Mouse (Mus musculus) lung, embryonic 14.5 days (tissue): ENCODE measurements around the gene Btf3l4. TPM values are rescaled to one million over a fixed set of nuclear protein-coding genes. Genes with fewer than 3 reads are reported as not detected.
A peak's percentile ranks its signal among the peaks of the same experiment; 100 is the strongest.

ENCODE experiments used
- ATAC-seq: fragments of 200-750 bp; cut with Nextera tagmentation; 2 replicates; pipeline ENCODE4 v1.8.0; 2017; ENCODE audit warnings: mild to moderate bottlenecking, moderate TSS enrichment, moderate library complexity; ENCODE audit not compliant: insufficient read depth
- DNase-seq: peaks from one replicate; pipeline ENCODE4 v3.0.0-alpha.2; 2015
- H3K27ac ChIP-seq: fragments of 300-500 bp; sonication (generic); 2 replicates; pipeline ENCODE4 v1.5.1; 2014; ENCODE audit warnings: low read depth, mild to moderate bottlenecking, moderate library complexity
- H3K27me3 ChIP-seq: fragments of 300-500 bp; sonication (generic); 2 replicates; pipeline ENCODE4 v1.6.1; 2014; ENCODE audit warnings: low read length, control low read depth; ENCODE audit not compliant: insufficient read depth
- H3K36me3 ChIP-seq: fragments of 300-500 bp; sonication (generic); 2 replicates; pipeline ENCODE4 v1.6.1; 2014; ENCODE audit warnings: control low read depth; ENCODE audit not compliant: insufficient read depth
- H3K4me1 ChIP-seq: fragments of 300-500 bp; sonication (generic); 2 replicates; pipeline ENCODE4 v1.6.1; 2014; ENCODE audit warnings: antibody characterized with exemption, control low read depth; ENCODE audit not compliant: insufficient read depth
- H3K4me2 ChIP-seq: fragments of 300-500 bp; sonication (generic); 2 replicates; pipeline ENCODE4 v1.6.1; 2014; ENCODE audit warnings: mild to moderate bottlenecking
- H3K4me3 ChIP-seq: fragments of 300-500 bp; sonication (generic); 2 replicates; pipeline ENCODE4 v1.5.1; 2014; ENCODE audit warnings: low read depth, low read length
- H3K9ac ChIP-seq: fragments of 300-500 bp; sonication (generic); 2 replicates; pipeline ENCODE4 v1.6.1; 2014
- H3K9me3 ChIP-seq: fragments of 300-500 bp; sonication (generic); 2 replicates; pipeline ENCODE4 v1.6.1; 2016; ENCODE audit warnings: low read depth, low read length, control low read depth
- CTCF ChIP-seq: IDR thresholded peaks from 2 replicates; pipeline ENCODE4 v1.5.1; 2016; ENCODE audit warnings: antibody characterized with exemption, low read depth
- WGBS: fragments of 180-500 bp; shearing (Covaris S2); extraction: QIAGEN DNeasy Blood & Tissue Kit; methylation state at CpG from one replicate; pipeline ENCODE4 v1.1.7; 2014; 5-methylcytosine and 5-hydroxymethylcytosine counted together
- polyA plus RNA-seq: library from polyadenylated mRNA; unstranded; fragments of >200 nt; fragmentation: Nextera tagmentation; extraction: Ambion mirVana; gene quantifications from 2 replicates; pipeline ENCODE4 v1.2.1, GENCODE M21; 2014

Gene Btf3l4
- polyA plus RNA-seq, 1 experiment from 2014 or later: 167 TPM

- DNase-seq (peak; percentile 22), ATAC-seq (no peak)
- 40% methylated on average over 3 of the region's 3 CpGs for WGBS
- Histone ChIP-seq H3K36me3 (0 out of 2 replicates have a peak, but pooled peaks cover 4% of the 10 kb centered on the region), H3K9me3 (no peaks in the 10 kb centered on the region), H3K9ac (peak overlapping the region; percentile 65), H3K4me2 (peak overlapping the region; percentile 79), H3K4me3 (peak overlapping the region; percentile 96), H3K27me3 (no peaks in the 10 kb centered on the region), H3K27ac (peak overlapping the region; percentile 99; the same call in 1 of the 2 replicates), H3K4me1 (0 out of 2 replicates have a peak, but pooled peaks cover 9% of the 10 kb centered on the region)
- 0 out of 2 replicates have a peak, but pooled peaks have one; percentile 5 for TF ChIP-seq CTCF
Measured at GRCm38 (mm10) chr4:108835496-108835895, 2.1 kb upstream of the Btf3l4 start.

GRCm38 (mm10) chr4:108834971-108835311, 1.5 kb upstream of the Btf3l4 start:
- H3K27ac ChIP-seq: peak overlapping the region; percentile 99
- H3K36me3 ChIP-seq: peaks cover 4% of the 10 kb centered on the region; the same call in 1 of the 2 replicates
- H3K4me1 ChIP-seq: 0 out of 2 replicates have a peak, but pooled peaks cover 9% of the 10 kb centered on the region
- H3K9ac ChIP-seq: peak overlapping the region; percentile 65
- DNase-seq (peak; percentile 40), ATAC-seq (no peak)
- no peak for TF ChIP-seq CTCF
- H3K9me3 ChIP-seq: no peaks in the 10 kb centered on the region
- 1% methylated on average over 15 of the region's 15 CpGs for WGBS
- H3K4me3 ChIP-seq: peak overlapping the region; percentile 96
- H3K27me3 ChIP-seq: no peaks in the 10 kb centered on the region
- H3K4me2 ChIP-seq: peak overlapping the region; percentile 79

- H3K27me3 ChIP-seq: no peaks in the 10 kb centered on the region
- peak; percentile 82 for ATAC-seq
- H3K9me3 ChIP-seq: no peaks in the 10 kb centered on the region
- DNase-seq: peak; percentile 96
- WGBS: under 1% methylated on average over 34 of the region's 34 CpGs
- TF ChIP-seq CTCF: no peak; the same call in 1 of the 2 replicates
- H3K9ac ChIP-seq: peak within 1 kb of the TSS; percentile 97
- peaks cover 10% of the 10 kb centered on the region; the same call in 1 of the 2 replicates for H3K36me3 ChIP-seq
- H3K4me1 ChIP-seq: 0 out of 2 replicates have a peak, but pooled peaks cover 9% of the 10 kb centered on the region
- peak within 1 kb of the TSS; percentile 79 for H3K4me2 ChIP-seq
- peak within 1 kb of the TSS; percentile 96 for H3K4me3 ChIP-seq
- peak within 1 kb of the TSS; percentile 99 for H3K27ac ChIP-seq
Measured at GRCm38 (mm10) chr4:108834115-108834970, 929 bp upstream of the Btf3l4 start, which contains the start of gene Txndc12. Gene Txndc12 (plus strand): TSS chr4:108834601.

- Histone ChIP-seq H3K36me3 (peaks cover 13% of the 10 kb centered on the region), H3K9ac (peak overlapping the region; percentile 97), H3K9me3 (no peaks in the 10 kb centered on the region), H3K4me1 (0 out of 2 replicates have a peak, but pooled peaks cover 9% of the 10 kb centered on the region), H3K27me3 (no peaks in the 10 kb centered on the region), H3K4me2 (peak overlapping the region; percentile 79), H3K4me3 (peak overlapping the region; percentile 96), H3K27ac (peak overlapping the region; percentile 99)
- ATAC-seq: no peak
- DNase-seq: no peak
- TF ChIP-seq CTCF: no peak
- WGBS: under 1% methylated on average over 6 of the region's 6 CpGs
Measured at GRCm38 (mm10) chr4:108833828-108834114, 357 bp upstream of the Btf3l4 start.

GRCm38 (mm10) chr4:108830698-108831097, 2.7 kb downstream of the Btf3l4 start:
- no peak overlapping the region for H3K4me2 ChIP-seq

DNA sequence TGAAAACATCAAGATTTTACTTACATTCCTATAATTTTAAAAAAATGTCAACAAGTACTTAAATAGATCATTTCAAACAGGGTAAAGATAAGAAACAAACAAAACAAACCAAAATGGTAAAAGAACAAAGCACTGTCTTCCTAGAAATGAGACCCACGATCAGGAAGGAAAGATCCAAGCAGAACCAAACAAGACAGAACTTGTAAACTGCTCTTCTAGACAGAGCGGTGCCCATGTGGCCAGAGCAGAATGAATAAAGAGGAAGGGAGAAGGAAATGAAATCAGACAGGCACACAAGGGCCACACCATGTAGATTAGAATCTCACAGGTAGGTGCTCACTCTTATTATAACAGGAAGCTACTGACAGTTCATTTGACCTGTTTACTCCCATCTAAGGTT, 6.8 kb downstream of the Btf3l4 start:
- DNase-seq (no peak), ATAC-seq (no peak)
- Histone ChIP-seq H3K27ac (no peak overlapping the region), H3K4me2 (no peak overlapping the region), H3K36me3 (peaks cover 79% of the 10 kb centered on the region), H3K9me3 (no peaks in the 10 kb centered on the region), H3K4me1 (0 out of 2 replicates have a peak, but pooled peaks cover under 1% of the 10 kb centered on the region), H3K4me3 (no peak overlapping the region), H3K9ac (no peak overlapping the region), H3K27me3 (no peaks in the 10 kb centered on the region)
- no peak for TF ChIP-seq CTCF
- WGBS: 84% methylated on average over 2 of the region's 2 CpGs

More at GRCm38 (mm10) chr4:108830698-108831097, 2.7 kb downstream of the Btf3l4 start:
- peaks cover 40% of the 10 kb centered on the region for H3K36me3 ChIP-seq
- DNase-seq (no peak), ATAC-seq (no peak)
- 0 out of 2 replicates have a peak overlapping the region, but pooled peaks have one; percentile 42 for H3K27ac ChIP-seq
- no peak overlapping the region for H3K4me3 ChIP-seq
- no peak overlapping the region for H3K9ac ChIP-seq
- WGBS: 79% methylated on average over 1 of the region's 1 CpGs
- H3K4me1 ChIP-seq: 0 out of 2 replicates have a peak, but pooled peaks cover 3% of the 10 kb centered on the region
- no peak for TF ChIP-seq CTCF
- H3K9me3 ChIP-seq: no peaks in the 10 kb centered on the region
- H3K27me3 ChIP-seq: no peaks in the 10 kb centered on the region

DNA sequence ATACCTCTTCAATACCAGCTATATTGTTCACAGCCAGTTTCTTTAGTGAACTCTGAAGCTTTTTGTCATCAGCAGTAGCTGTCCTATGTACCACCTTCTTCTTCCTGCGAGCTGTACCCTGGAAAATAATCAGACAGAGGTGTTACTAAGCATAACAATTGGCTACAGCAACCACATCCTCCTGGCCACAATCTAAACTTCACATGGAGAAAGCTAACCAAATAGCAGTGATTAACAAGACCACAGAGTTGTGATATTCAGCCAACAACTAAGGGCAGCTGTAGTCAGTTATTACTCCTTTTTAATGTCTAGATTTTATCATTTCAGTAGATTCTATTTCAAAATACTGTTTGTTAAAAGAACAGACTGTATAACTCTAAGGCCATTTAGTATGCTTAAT, 7.3 kb downstream of the Btf3l4 start:
- no peak overlapping the region for H3K9ac ChIP-seq
- no peak for TF ChIP-seq CTCF
- no peak overlapping the region for H3K4me3 ChIP-seq
- ATAC-seq (no peak), DNase-seq (no peak)
- H3K4me1 ChIP-seq: no peaks in the 10 kb centered on the region
- peaks cover 84% of the 10 kb centered on the region for H3K36me3 ChIP-seq
- no peaks in the 10 kb centered on the region for H3K27me3 ChIP-seq
- no peaks in the 10 kb centered on the region for H3K9me3 ChIP-seq
- H3K27ac ChIP-seq: no peak overlapping the region
- WGBS: 81% methylated on average over 1 of the region's 1 CpGs
- H3K4me2 ChIP-seq: no peak overlapping the region
